ENCODE assay signal across 22 mouse cellular contexts in genomic region chr17:26619577-26619976, GRCm38 (mm10). TPM values are rescaled to one million over a fixed set of nuclear protein-coding genes. Genes with fewer than 3 reads are reported as not detected.
DNase-seq lines count a peak whose midpoint lies in the region; ATAC-seq and TF ChIP-seq lines count a peak whose summit lies in the region.
"Had no signal": no experiment of that assay in that cellular context is flagged by ENCODE, and none has a peak within 500 bp of the region (broad histone marks: within the 10 kb centered on the region; RNA-seq: fewer than 3 reads in every experiment).

No protein-coding gene starts in this region.

- no peak for ATAC-seq in cerebellum, adult (ENCODE audit: insufficient number of reproducible peaks, low FRiP score, low TSS enrichment)
- ATAC-seq: forebrain, embryonic 14.5 days; inflammation-experienced regulatory T-cells, adult 6 months; midbrain, embryonic 16.5 days had no signal

- H3K4me3 ChIP-seq in layer of hippocampus, adult 2 months: no peak overlapping the region
- H3K4me3 ChIP-seq in brown adipose tissue, adult 24 weeks (ENCODE audit: insufficient read depth, low read depth, low read length): no peak overlapping the region
- H3K4me3 ChIP-seq: hindbrain, embryonic 10.5 days; hindbrain, embryonic 15.5 days had no signal

- H3K4me1 ChIP-seq in brown adipose tissue, adult 24 weeks (ENCODE audit: control insufficient read depth, insufficient read depth, insufficient read length, low read length): peaks cover 40% of the 10 kb centered on the region
- H3K4me1 ChIP-seq: hindbrain, embryonic 10.5 days; hindbrain, embryonic 15.5 days had no signal

- DNase-seq in cerebellum, adult 18-20 months: peak; percentile 63 to 68
- DNase-seq in layer of hippocampus, adult 2 months (ENCODE audit: low spot score in 2 of 2): no peak
- DNase-seq in layer of hippocampus, postnatal 25 days (ENCODE audit: extremely low spot score in 1 of 2, low spot score in 1 of 2): no peak
- peak; percentile 68 to 70 for DNase-seq in cerebellum, postnatal 14 days
- DNase-seq in kidney, postnatal 25 days: no peak
- no peak for DNase-seq in B cell, adult 2 months
- DNase-seq: adrenal gland, postnatal 14 days; gastrocnemius, postnatal 36 days; heart, postnatal 14 days; kidney, adult 11 months; layer of hippocampus, postnatal 36 days; liver; lung, adult 2 months; lung, postnatal 14 days had no signal

- H3K27ac ChIP-seq in layer of hippocampus, adult 2 months: peak overlapping the region; percentile 62; the same call in 1 of the 2 replicates
- H3K27ac ChIP-seq in brown adipose tissue, adult 24 weeks (replicated peaks; ENCODE audit: low read depth, low read length): 0 out of 2 replicates have a peak overlapping the region, but pooled peaks have one; percentile 5
- H3K27ac ChIP-seq: hindbrain, embryonic 10.5 days; hindbrain, embryonic 15.5 days; liver, embryonic 14.5 days had no signal

- TF ChIP-seq CTCF in layer of hippocampus, adult 2 months (conservative IDR thresholded peaks at IDR 0.05): no peak

RNA-seq across cellular contexts. Expression of gene Atp6v0e, which starts 43.5 kb away (rescaled TPM):
- 10 to 100 TPM; 47.0 to 56.7 TPM for total RNA-seq in layer of hippocampus, adult 2 months (2021)
- total RNA-seq in layer of hippocampus, postnatal 25 days (2021): 10 to 100 TPM; 42.8 to 55.1 TPM
- 314 and 348 TPM in 2 replicates for polyA plus RNA-seq in brown adipose tissue, adult 24 weeks (2012; ENCODE audit: insufficient read depth, insufficient read length, missing spikeins)

RNA-seq across cellular contexts. Expression of gene Dusp1, which starts 57.6 kb away (rescaled TPM):
- 10 to 100 TPM; 14.9 to 20.9 TPM for total RNA-seq in layer of hippocampus, adult 2 months (2021)
- total RNA-seq in layer of hippocampus, postnatal 25 days (2021): 10 to 100 TPM; 14.7 to 18.3 TPM
- 44.4 and 326 TPM in 2 replicates for polyA plus RNA-seq in brown adipose tissue, adult 24 weeks (2012; ENCODE audit: insufficient read depth, insufficient read length, missing spikeins)

RNA-seq across cellular contexts. Expression of gene Ergic1, which starts 58.3 kb away (rescaled TPM):
- 100 to 1,000 TPM; 121 to 124 TPM for total RNA-seq in layer of hippocampus, adult 2 months (2021)
- total RNA-seq in layer of hippocampus, postnatal 25 days (2021): 100 to 1,000 TPM; 114 to 118 TPM
- polyA plus RNA-seq in brown adipose tissue, adult 24 weeks (2012; ENCODE audit: insufficient read depth, insufficient read length, missing spikeins): 124 and 179 TPM in 2 replicates

Comparison
In these comparisons a context has a peak if more than half of its experiments do, and no peak if none do; other contexts are left out.
1. DNase-seq: peak in cerebellum, adult 18-20 months (2 of 2) and cerebellum, postnatal 14 days (2 of 2); none in layer of hippocampus, adult 2 months (0 of 2), layer of hippocampus, postnatal 25 days (0 of 2), kidney, postnatal 25 days (0 of 2) and B cell, adult 2 months (0 of 2).